Mouse (Mus musculus): ENCODE measurements around the gene Rbm20. TPM values are rescaled to one million over a fixed set of nuclear protein-coding genes. Genes with fewer than 3 reads are reported as not detected.

The Rbm20 gene
- polyA plus RNA-seq, 1 experiment from 2014 or later = 1.1 TPM

DNA sequence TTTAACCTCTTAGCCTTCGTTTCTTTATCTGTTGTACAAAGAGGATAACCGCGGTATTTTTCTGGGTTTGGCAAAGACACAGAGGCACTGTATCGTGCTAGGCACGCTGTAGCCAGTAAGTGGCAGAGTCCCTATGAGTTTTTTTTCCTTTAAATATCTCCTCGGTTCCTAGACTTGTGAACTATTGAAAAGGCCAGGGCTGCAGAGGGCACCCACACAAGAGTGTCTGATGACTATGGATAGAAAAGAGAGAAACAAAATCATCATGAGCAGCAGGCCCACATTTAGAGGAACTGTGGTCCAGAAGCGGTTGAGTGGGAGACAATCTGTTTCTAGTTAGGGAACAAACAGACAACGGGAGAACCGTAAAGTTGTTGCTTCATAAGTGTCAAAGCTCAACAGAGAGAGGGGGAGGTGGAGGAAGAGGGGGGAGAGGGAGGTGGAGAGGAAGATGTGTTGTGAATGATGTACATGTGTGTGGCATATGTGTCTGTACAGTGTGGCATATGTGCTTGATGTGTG lies 215.8 kb downstream of the Rbm20 start:
- WGBS = 63% methylated on average over 9 of the region's 9 CpGs
- ATAC-seq = no peak
- Histone ChIP-seq H3K4me2 (ENCODE audit: low read depth, low read length) (no peak overlapping the region), H3K27ac (ENCODE audit: low read length) (peak overlapping the region; percentile 95; the same call in 1 of the 2 replicates), H3K36me3 (ENCODE audit: control insufficient read depth, insufficient read depth, low read length) (no peaks in the 10 kb centered on the region), H3K27me3 (replicated peaks; ENCODE audit: control insufficient read depth, insufficient read depth, low read length) (no peaks in the 10 kb centered on the region), H3K4me3 (ENCODE audit: low read length) (no peak overlapping the region), H3K9me3 (ENCODE audit: control insufficient read depth, low read length) (no peaks in the 10 kb centered on the region), H3K4me1 (ENCODE audit: control insufficient read depth, insufficient read depth, low read length) (peaks cover 46% of the 10 kb centered on the region), H3K9ac (ENCODE audit: low read depth, low read length) (no peak overlapping the region)

GRCm38 (mm10) chr19:53893711-53894171 lies 216.6 kb downstream of the Rbm20 start:
- ATAC-seq = no peak; the same call in 1 of the 2 replicates
- H3K36me3 ChIP-seq (ENCODE audit: control insufficient read depth, insufficient read depth, low read length) = no peaks in the 10 kb centered on the region
- no peak overlapping the region for H3K4me2 ChIP-seq (ENCODE audit: low read depth, low read length)
- no peak overlapping the region for H3K4me3 ChIP-seq (ENCODE audit: low read length)
- H3K27me3 ChIP-seq (replicated peaks; ENCODE audit: control insufficient read depth, insufficient read depth, low read length) = no peaks in the 10 kb centered on the region
- 45% methylated on average over 3 of the region's 3 CpGs for WGBS
- H3K4me1 ChIP-seq (ENCODE audit: control insufficient read depth, insufficient read depth, low read length) = peaks cover 46% of the 10 kb centered on the region
- peak overlapping the region; percentile 95 for H3K27ac ChIP-seq (ENCODE audit: low read length)
- H3K9me3 ChIP-seq (ENCODE audit: control insufficient read depth, low read length) = no peaks in the 10 kb centered on the region
- H3K9ac ChIP-seq (ENCODE audit: low read depth, low read length) = peak overlapping the region; percentile 30; the same call in 1 of the 2 replicates

DNA sequence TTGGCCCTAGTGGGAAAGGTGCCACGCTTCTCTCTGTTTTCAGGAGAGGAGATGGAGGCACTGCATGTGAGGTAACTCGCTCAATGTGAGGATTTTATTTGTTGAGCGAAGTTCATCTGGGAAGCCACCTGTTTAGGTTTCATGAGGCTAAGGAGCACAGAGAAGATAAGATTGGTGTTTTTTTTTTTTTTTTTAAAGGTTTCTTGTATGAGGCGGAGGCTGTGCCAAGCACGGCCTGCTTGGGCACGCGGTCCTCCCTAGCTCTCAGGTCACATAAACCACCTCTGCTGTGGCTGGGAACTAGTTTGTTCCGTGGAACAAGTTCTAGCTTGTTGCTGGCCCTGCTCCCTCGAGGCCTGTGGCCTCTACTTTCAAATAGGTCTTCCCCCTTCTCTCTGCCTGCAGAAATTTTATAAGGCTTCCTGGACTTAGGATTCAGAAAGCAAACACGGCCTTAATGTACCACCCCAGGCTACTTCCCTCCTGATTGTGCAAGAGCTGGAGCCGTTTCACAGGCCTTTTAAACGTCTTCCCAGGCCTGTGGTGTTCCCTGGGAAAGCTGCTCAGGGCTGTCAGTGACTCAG lies 217.5 kb downstream of the Rbm20 start:
- Histone ChIP-seq H3K27ac (ENCODE audit: low read length) (peak overlapping the region; percentile 95), H3K27me3 (replicated peaks; ENCODE audit: control insufficient read depth, insufficient read depth, low read length) (no peaks in the 10 kb centered on the region), H3K9me3 (ENCODE audit: control insufficient read depth, low read length) (no peaks in the 10 kb centered on the region), H3K4me2 (ENCODE audit: low read depth, low read length) (no peak overlapping the region), H3K4me3 (ENCODE audit: low read length) (no peak overlapping the region), H3K4me1 (ENCODE audit: control insufficient read depth, insufficient read depth, low read length) (peaks cover 43% of the 10 kb centered on the region), H3K36me3 (ENCODE audit: control insufficient read depth, insufficient read depth, low read length) (no peaks in the 10 kb centered on the region), H3K9ac (ENCODE audit: low read depth, low read length) (no peak overlapping the region)
- WGBS = 57% methylated on average over 12 of the region's 12 CpGs
- peak; percentile 61 for ATAC-seq

- Histone ChIP-seq H3K4me2 (ENCODE audit: low read depth, low read length) (no peak overlapping the region), H3K9ac (ENCODE audit: low read depth, low read length) (no peak overlapping the region), H3K36me3 (ENCODE audit: control insufficient read depth, insufficient read depth, low read length) (no peaks in the 10 kb centered on the region), H3K4me1 (ENCODE audit: control insufficient read depth, insufficient read depth, low read length) (peaks cover 25% of the 10 kb centered on the region), H3K27ac (ENCODE audit: low read length) (no peak overlapping the region), H3K9me3 (ENCODE audit: control insufficient read depth, low read length) (no peaks in the 10 kb centered on the region), H3K4me3 (ENCODE audit: low read length) (no peak overlapping the region), H3K27me3 (replicated peaks; ENCODE audit: control insufficient read depth, insufficient read depth, low read length) (no peaks in the 10 kb centered on the region)
- 69% methylated on average over 5 of the region's 5 CpGs for WGBS
- no peak for ATAC-seq
Measured at GRCm38 (mm10) chr19:53898046-53898445, 220.9 kb downstream of the Rbm20 start.

DNA sequence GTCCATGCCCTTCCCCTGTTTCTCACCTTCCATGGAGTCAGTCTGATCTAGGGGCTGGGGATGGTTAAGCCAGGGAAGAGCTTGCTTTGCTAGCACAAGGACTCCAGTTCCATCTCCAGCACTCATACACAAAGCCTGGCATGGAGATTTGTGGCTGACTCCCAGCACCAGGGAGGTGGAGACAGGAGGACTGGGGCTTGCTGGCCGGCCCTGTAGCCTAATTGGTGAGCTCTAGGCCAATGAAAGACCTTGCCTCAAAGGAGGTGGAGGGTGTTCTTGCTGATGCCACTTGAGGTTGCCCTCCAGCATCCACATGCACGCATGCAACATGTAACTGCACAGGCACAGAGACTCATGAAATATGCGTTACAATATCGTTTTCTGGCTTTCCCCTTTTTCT lies 221.4 kb downstream of the Rbm20 start:
- Histone ChIP-seq H3K9me3 (ENCODE audit: control insufficient read depth, low read length) (no peaks in the 10 kb centered on the region), H3K27me3 (replicated peaks; ENCODE audit: control insufficient read depth, insufficient read depth, low read length) (no peaks in the 10 kb centered on the region), H3K27ac (ENCODE audit: low read length) (no peak overlapping the region), H3K9ac (ENCODE audit: low read depth, low read length) (no peak overlapping the region), H3K4me2 (ENCODE audit: low read depth, low read length) (no peak overlapping the region), H3K36me3 (ENCODE audit: control insufficient read depth, insufficient read depth, low read length) (no peaks in the 10 kb centered on the region), H3K4me3 (ENCODE audit: low read length) (no peak overlapping the region), H3K4me1 (ENCODE audit: control insufficient read depth, insufficient read depth, low read length) (peaks cover 21% of the 10 kb centered on the region)
- ATAC-seq = no peak
- WGBS = 83% methylated on average over 4 of the region's 4 CpGs

DNA sequence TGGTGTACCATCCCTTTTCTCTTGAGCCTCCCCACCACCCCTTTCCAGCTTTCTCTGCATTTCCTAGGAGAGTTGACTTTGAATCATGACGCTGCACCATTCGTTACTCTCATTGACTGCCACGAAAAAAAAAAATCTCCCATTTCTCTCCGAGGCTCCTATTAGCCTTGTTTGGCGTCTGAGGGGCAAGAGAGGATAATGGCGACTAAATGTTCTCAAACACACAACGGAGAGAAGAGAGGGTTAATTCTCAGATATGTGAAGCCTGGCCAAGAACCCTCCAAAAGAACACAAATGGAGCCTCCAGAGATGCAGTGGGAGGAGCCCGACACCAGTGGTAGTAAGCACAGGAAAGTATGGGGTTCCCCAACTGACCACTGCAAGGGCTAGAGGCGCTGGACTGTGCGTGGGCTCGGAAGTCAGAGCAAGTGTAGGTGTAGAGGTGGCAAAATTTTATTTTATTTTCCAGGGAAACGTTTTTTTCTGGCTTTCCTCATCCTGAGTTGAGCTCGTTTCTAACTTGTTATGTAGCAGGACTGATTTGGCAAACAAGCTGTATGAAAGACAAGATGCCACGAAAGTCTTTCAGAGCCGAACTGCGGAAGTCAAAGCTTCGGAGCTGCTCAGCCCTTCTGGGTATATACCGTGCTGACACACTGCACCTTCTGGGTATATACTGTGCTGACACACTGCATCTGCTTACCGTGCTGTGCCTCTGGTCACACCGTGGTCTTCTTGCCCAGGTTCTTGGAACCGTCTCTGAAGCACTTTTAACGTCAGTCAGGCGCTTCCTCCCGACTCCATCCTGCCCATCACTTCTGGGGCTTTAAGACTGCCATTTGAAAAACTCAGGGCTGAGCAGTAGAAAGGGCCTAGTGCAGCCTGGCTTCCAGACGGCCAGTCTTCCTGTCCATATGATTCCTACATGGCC lies 222.1 kb downstream of the Rbm20 start:
- no peak overlapping the region for H3K9ac ChIP-seq (ENCODE audit: low read depth, low read length)
- H3K4me3 ChIP-seq (ENCODE audit: low read length) = no peak overlapping the region
- WGBS = 83% methylated on average over 25 of the region's 25 CpGs
- no peaks in the 10 kb centered on the region for H3K9me3 ChIP-seq (ENCODE audit: control insufficient read depth, low read length)
- no peaks in the 10 kb centered on the region for H3K36me3 ChIP-seq (ENCODE audit: control insufficient read depth, insufficient read depth, low read length)
- no peak overlapping the region for H3K4me2 ChIP-seq (ENCODE audit: low read depth, low read length)
- H3K27ac ChIP-seq (ENCODE audit: low read length) = no peak overlapping the region
- no peak for ATAC-seq
- peaks cover 13% of the 10 kb centered on the region for H3K4me1 ChIP-seq (ENCODE audit: control insufficient read depth, insufficient read depth, low read length)
- H3K27me3 ChIP-seq (replicated peaks; ENCODE audit: control insufficient read depth, insufficient read depth, low read length) = no peaks in the 10 kb centered on the region

DNA sequence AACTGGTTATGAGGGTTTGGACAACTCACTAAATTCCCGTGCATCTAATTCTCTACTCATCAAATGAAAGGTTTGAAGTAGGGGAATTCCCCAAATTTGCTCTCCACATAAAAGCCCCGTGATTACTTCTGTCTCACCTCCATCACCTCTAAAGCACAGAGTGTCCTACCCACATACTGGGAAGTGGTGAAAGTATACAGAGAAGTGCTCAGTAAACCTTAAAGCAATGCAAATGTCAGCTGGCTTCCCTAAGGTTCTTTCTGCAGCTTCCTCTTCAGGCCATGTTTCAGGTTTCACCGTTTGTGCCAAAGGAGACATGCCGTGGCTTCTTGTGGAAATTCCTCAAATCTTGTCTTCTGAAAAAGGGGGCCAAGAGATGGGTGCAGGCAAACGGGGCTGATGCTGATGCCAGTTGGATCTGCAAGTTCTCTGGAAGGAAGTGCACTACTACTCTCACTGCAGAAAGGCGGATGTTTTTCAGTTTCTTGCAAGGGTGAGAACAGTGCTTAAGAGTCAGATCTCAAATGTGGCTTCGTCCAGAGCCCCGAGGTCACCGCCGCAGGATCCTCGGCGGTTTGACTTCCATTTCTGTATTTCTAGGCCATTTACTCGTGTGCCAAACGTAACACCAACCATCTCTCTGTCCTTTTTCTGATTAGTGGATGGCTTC lies 223.0 kb downstream of the Rbm20 start:
- Histone ChIP-seq H3K9ac (ENCODE audit: low read depth, low read length) (no peak overlapping the region), H3K9me3 (ENCODE audit: control insufficient read depth, low read length) (no peaks in the 10 kb centered on the region), H3K4me2 (ENCODE audit: low read depth, low read length) (no peak overlapping the region), H3K27ac (ENCODE audit: low read length) (no peak overlapping the region), H3K4me3 (ENCODE audit: low read length) (no peak overlapping the region), H3K27me3 (replicated peaks; ENCODE audit: control insufficient read depth, insufficient read depth, low read length) (no peaks in the 10 kb centered on the region), H3K4me1 (ENCODE audit: control insufficient read depth, insufficient read depth, low read length) (peaks cover 13% of the 10 kb centered on the region), H3K36me3 (ENCODE audit: control insufficient read depth, insufficient read depth, low read length) (no peaks in the 10 kb centered on the region)
- 85% methylated on average over 14 of the region's 14 CpGs for WGBS
- no peak for ATAC-seq

GRCm38 (mm10) chr19:53901931-53902738 lies 225.0 kb downstream of the Rbm20 start:
- no peaks in the 10 kb centered on the region for H3K36me3 ChIP-seq (ENCODE audit: control insufficient read depth, insufficient read depth, low read length)
- peak overlapping the region; percentile 84 for H3K9ac ChIP-seq (ENCODE audit: low read depth, low read length)
- H3K27me3 ChIP-seq (replicated peaks; ENCODE audit: control insufficient read depth, insufficient read depth, low read length) = no peaks in the 10 kb centered on the region
- peak overlapping the region; percentile 75 for H3K4me2 ChIP-seq (ENCODE audit: low read depth, low read length)
- peaks cover 16% of the 10 kb centered on the region for H3K4me1 ChIP-seq (ENCODE audit: control insufficient read depth, insufficient read depth, low read length)
- H3K4me3 ChIP-seq (ENCODE audit: low read length) = peak overlapping the region; percentile 97
- no peaks in the 10 kb centered on the region for H3K9me3 ChIP-seq (ENCODE audit: control insufficient read depth, low read length)
- H3K27ac ChIP-seq (ENCODE audit: low read length) = peak overlapping the region; percentile 92
- WGBS = 43% methylated on average over 15 of the region's 15 CpGs
- peak; percentile 13 for ATAC-seq
